Mouse (Mus musculus) cerebellum, postnatal 36 days (tissue): Measurements from ENCODE around the gene Olfr1396.
"Not testable (repeated sequence)": the region's sequence is repeated elsewhere in the genome, so short reads cannot be mapped to it uniquely, and the experiment has no call there.

Experiments
- DNase-seq, 2 experiments: peaks; one replicate each; pipeline ENCODE4 v3.0.0; 2021 to 2022; ENCODE audit warnings: mixed read lengths in 2 of 2

Gene Olfr1396

GRCm38 (mm10) chr11:49089735-49090507, 24.8 kb downstream of the Olfr1396 start:
- no peak for DNase-seq

- no peak for DNase-seq
Measured at GRCm38 (mm10) chr11:49088990-49089652, 25.6 kb downstream of the Olfr1396 start.

- DNase-seq, result no peak
Measured at GRCm38 (mm10) chr11:49087830-49088616, 26.7 kb downstream of the Olfr1396 start.

- no peak for DNase-seq
Measured at GRCm38 (mm10) chr11:49086858-49087361, 27.8 kb downstream of the Olfr1396 start.

- no peak for DNase-seq
Measured at GRCm38 (mm10) chr11:49084875-49085274, 29.8 kb downstream of the Olfr1396 start.

GRCm38 (mm10) chr11:49084385-49084784, 30.3 kb downstream of the Olfr1396 start:
- DNase-seq, result no peak

- no peak for DNase-seq
Measured at GRCm38 (mm10) chr11:49083808-49084207, 30.9 kb downstream of the Olfr1396 start.

GRCm38 (mm10) chr11:49083146-49083545, 31.5 kb downstream of the Olfr1396 start:
- no peak for DNase-seq

- no peak for DNase-seq
Measured at GRCm38 (mm10) chr11:49081886-49082285, 32.8 kb downstream of the Olfr1396 start.

- DNase-seq, result no peak
Measured at GRCm38 (mm10) chr11:49081356-49081755, 33.3 kb downstream of the Olfr1396 start.

GRCm38 (mm10) chr11:49080636-49081035, 34.0 kb downstream of the Olfr1396 start:
- DNase-seq, result no peak

- no peak for DNase-seq
Measured at GRCm38 (mm10) chr11:49078719-49079118, 36.0 kb downstream of the Olfr1396 start.

- DNase-seq, result no peak
Measured at GRCm38 (mm10) chr11:49077012-49077411, 37.7 kb downstream of the Olfr1396 start.

- not testable (repeated sequence) for DNase-seq
Measured at GRCm38 (mm10) chr11:49076001-49076757, 38.5 kb downstream of the Olfr1396 start, which contains the start of gene Ifi47. Gene Ifi47, plus strand, starts transcription at chr11:49076587.

GRCm38 (mm10) chr11:49068358-49068757, 46.3 kb downstream of the Olfr1396 start:
- no peak for DNase-seq

- DNase-seq, result not testable (repeated sequence)
Measured at GRCm38 (mm10) chr11:49063713-49064469, 50.8 kb downstream of the Olfr1396 start, which contains the start of gene Tgtp2. Gene Tgtp2, minus strand, starts transcription at chr11:49064206.

- DNase-seq, result not testable (repeated sequence)
Measured at GRCm38 (mm10) chr11:49061865-49062264, 52.8 kb downstream of the Olfr1396 start.

GRCm38 (mm10) chr11:49060061-49060460, 54.6 kb downstream of the Olfr1396 start:
- DNase-seq, result not testable (repeated sequence)
